18 mouse cellular contexts compared by ENCODE assay signal in the genomic region with DNA sequence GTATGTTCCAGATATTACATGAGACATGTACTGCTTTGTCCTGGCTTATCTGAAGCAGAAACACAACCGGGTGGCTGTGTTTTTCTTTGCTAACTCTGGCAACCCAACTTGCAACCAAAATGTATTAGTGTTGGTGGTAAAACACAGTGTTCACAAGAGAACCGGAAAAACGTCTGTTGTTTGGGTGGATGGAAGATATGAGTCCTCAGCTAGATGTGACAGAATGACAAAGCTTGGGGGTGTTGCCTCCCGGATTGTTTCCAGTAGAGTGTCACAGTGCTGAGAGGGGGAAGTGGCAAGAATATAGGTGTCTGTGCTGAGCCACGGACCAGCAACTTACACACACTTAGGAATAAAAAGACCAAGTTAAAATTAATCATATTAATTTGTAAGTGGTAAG.
DNase-seq lines count a peak whose midpoint lies in the region; ATAC-seq lines count a peak whose summit lies in the region.
"Had no signal": no experiment of that assay in that cellular context is flagged by ENCODE, and none has a peak within 500 bp of the region (broad histone marks: within the 10 kb centered on the region; RNA-seq: fewer than 3 reads in every experiment).

No protein-coding gene starts in this region.

- no peaks in the 10 kb centered on the region for H3K9me3 ChIP-seq in heart, embryonic 13.5 days
- H3K9me3 ChIP-seq in midbrain, embryonic 14.5 days (ENCODE audit: control insufficient read depth, low read length) = no peaks in the 10 kb centered on the region
- H3K9me3 ChIP-seq: embryonic facial prominence, embryonic 15.5 days; stomach, embryonic 15.5 days had no signal

- no peaks in the 10 kb centered on the region for H3K36me3 ChIP-seq in heart, embryonic 13.5 days
- H3K36me3 ChIP-seq in midbrain, embryonic 14.5 days (ENCODE audit: control insufficient read depth, insufficient read depth, low read length) = no peaks in the 10 kb centered on the region
- H3K36me3 ChIP-seq: embryonic facial prominence, embryonic 15.5 days; stomach, embryonic 15.5 days had no signal

- no peak overlapping the region for H3K9ac ChIP-seq in heart, embryonic 13.5 days
- H3K9ac ChIP-seq in midbrain, embryonic 14.5 days (replicated peaks; ENCODE audit: low read length) = no peak overlapping the region
- H3K9ac ChIP-seq: embryonic facial prominence, embryonic 15.5 days; stomach, embryonic 15.5 days had no signal

- H3K4me2 ChIP-seq in heart, embryonic 13.5 days = no peak overlapping the region
- no peak overlapping the region for H3K4me2 ChIP-seq in midbrain, embryonic 14.5 days (ENCODE audit: low read length)
- H3K4me2 ChIP-seq: embryonic facial prominence, embryonic 15.5 days; stomach, embryonic 15.5 days had no signal

- H3K4me1 ChIP-seq in heart, embryonic 13.5 days = peaks cover 22% of the 10 kb centered on the region
- 0 out of 2 replicates have a peak, but pooled peaks cover 5% of the 10 kb centered on the region for H3K4me1 ChIP-seq in midbrain, embryonic 14.5 days (ENCODE audit: control insufficient read depth, insufficient read depth, low read length)
- H3K4me1 ChIP-seq: stomach, embryonic 15.5 days had no signal

- H3K27ac ChIP-seq in heart, embryonic 13.5 days (replicated peaks) = peak overlapping the region; percentile 42
- H3K27ac ChIP-seq in midbrain, embryonic 14.5 days (replicated peaks; ENCODE audit: low read depth, low read length) = no peak overlapping the region
- H3K27ac ChIP-seq: stomach, embryonic 15.5 days had no signal

- no peaks in the 10 kb centered on the region for H3K27me3 ChIP-seq in heart, embryonic 13.5 days (replicated peaks)
- H3K27me3 ChIP-seq in midbrain, embryonic 14.5 days (ENCODE audit: control insufficient read depth, insufficient read depth, low read length) = no peaks in the 10 kb centered on the region
- H3K27me3 ChIP-seq: embryonic facial prominence, embryonic 15.5 days; Patski; stomach, embryonic 15.5 days had no signal

- ATAC-seq in heart, embryonic 13.5 days (ENCODE audit: extremely low read depth, insufficient number of reproducible peaks, low FRiP score, low TSS enrichment) = no peak
- no peak for ATAC-seq in midbrain, embryonic 14.5 days (ENCODE audit: low FRiP score, low TSS enrichment)
- ATAC-seq: forebrain, embryonic 14.5 days; Patski had no signal

- WGBS in heart, embryonic 13.5 days = 29% methylated on average over 5 of the region's 5 CpGs
- 86% methylated on average over 5 of the region's 5 CpGs for WGBS in midbrain, embryonic 14.5 days

- DNase-seq in heart, adult 8-10 months (ENCODE audit: low spot score) = no peak
- DNase-seq in right cerebral cortex, adult 18-20 months = peak; percentile 24
- DNase-seq in right cerebral cortex, postnatal 14 days = no peak
- DNase-seq in layer of hippocampus, adult 9-10 months (ENCODE audit: low spot score) = peak; percentile 39
- peak; percentile 17 to 25 for DNase-seq in natural killer cell, adult 2 months (ENCODE audit: low spot score in 2 of 2)
- no peak for DNase-seq in left cerebral cortex, adult 11 months (ENCODE audit: low spot score)
- no peak for DNase-seq in midbrain, embryonic 14.5 days
- DNase-seq: adrenal gland, adult 8-10 months; cerebellum, postnatal 36 days; gastrocnemius, postnatal 25 days; kidney, adult 2 months; thymus, postnatal 4 days had no signal

- no peak overlapping the region for H3K4me3 ChIP-seq in heart, embryonic 13.5 days
- no peak overlapping the region for H3K4me3 ChIP-seq in midbrain, embryonic 14.5 days (replicated peaks; ENCODE audit: low read depth, low read length)
- H3K4me3 ChIP-seq: embryonic facial prominence, embryonic 15.5 days; myocyte; stomach, embryonic 15.5 days had no signal

Comparison
In these comparisons a context has a peak if more than half of its experiments do, and no peak if none do; other contexts are left out.
1. DNase-seq: peak in right cerebral cortex, adult 18-20 months (single experiment), layer of hippocampus, adult 9-10 months (single experiment) and natural killer cell, adult 2 months (2 of 2); none in heart, adult 8-10 months (single experiment), right cerebral cortex, postnatal 14 days (single experiment), left cerebral cortex, adult 11 months (single experiment) and midbrain, embryonic 14.5 days (single experiment).